Mouse (Mus musculus) large intestine, adult 2 months (tissue): ENCODE data around the gene Gm20388. TPM values are rescaled to one million over a fixed set of nuclear protein-coding genes. Genes with fewer than 3 reads are reported as not detected.

Experiments used
- DNase-seq: peaks from one replicate; pipeline ENCODE4 v3.0.0-alpha.2; 2012; ENCODE audit warnings: low read depth, low spot score
- WGBS: fragments of 180-500 bp; shearing (Covaris S2); methylation state at CpG from one replicate; pipeline ENCODE4 v1.1.7; 2018; 5-methylcytosine and 5-hydroxymethylcytosine counted together
- polyA plus RNA-seq: library from polyadenylated mRNA; depleted of rRNA; stranded (reverse); fragments of >200 nt; gene quantifications from 2 replicates; pipeline ENCODE4 v1.2.3, GENCODE M21; 2012

The Gm20388 gene
- polyA plus RNA-seq, 1 experiment = 31.5 TPM

DNA sequence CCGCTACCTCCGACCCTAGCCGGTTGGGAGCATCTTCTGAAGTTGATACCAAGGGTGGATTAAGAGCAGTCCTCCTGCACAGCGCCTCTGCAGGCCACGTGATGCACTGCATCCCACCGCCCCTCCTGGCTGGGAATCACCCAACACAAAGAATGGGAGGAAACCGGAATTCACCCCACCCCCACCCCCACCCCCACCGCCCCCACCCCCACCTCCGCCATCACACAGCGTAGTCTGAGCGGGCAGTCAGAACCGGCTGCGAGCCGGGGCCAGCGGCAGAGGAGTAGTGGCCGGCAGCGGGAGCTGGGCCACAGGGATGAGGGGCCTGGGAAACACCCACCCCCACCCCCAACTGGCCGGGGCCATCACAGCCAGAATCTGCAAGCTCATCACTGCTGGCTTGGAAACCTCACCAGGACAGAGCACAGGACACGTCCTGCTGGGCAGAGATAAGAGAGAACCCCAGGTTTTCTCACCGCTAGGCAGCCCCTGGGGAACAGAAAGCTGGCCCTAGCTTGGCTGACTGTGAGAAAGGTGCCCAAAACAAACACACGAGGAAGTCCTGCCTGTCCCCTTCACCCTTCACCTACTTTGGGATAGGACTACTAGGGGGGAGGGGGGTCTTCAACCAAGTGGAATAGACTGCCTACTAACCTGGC lies 1472.1 kb downstream of the Gm20388 start:
- WGBS = 10% methylated on average over 21 of the region's 21 CpGs
- DNase-seq = no peak

DNA sequence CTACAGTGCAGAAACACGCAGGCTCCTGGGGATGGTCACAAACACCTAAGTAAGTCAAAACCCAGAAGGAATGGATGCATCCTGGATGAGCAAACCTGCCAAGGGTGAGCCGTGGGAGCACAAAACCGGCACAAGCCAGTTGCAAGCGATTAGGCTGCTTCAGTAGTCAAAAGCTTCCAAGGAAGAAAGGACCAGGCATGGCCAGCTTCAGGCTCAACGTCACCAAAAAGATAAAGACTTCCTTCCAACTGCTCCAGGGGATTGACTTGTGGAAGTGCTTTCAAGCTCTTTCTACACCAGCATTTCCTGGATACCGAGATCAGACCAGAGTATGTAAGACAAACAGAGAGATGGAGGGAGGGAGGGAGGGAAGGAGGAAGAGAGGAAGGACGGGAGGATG lies 1474.9 kb downstream of the Gm20388 start:
- no peak for DNase-seq
- WGBS = 47% methylated on average over 7 of the region's 7 CpGs

DNA sequence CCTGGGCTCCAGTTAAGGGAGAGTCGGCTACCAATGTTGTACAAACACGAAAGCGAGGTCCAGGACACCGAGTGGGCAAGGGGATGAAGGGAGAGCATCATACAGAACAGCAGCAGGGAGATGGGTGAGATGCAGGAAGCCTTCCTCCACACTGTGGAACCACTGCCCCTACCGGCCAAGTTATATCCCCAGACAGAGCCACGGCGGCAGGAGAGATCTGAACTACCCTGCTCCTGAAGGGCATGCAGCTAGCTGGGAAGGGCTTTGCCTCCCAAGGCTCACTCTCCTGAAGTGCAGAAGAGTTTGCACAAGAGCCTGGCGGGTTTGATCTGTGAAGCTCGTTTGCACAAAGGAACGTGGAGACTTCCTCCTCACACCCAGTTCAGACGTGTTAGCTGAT lies 1480.0 kb downstream of the Gm20388 start:
- WGBS = 9% methylated on average over 11 of the region's 11 CpGs
- DNase-seq = no peak

DNA sequence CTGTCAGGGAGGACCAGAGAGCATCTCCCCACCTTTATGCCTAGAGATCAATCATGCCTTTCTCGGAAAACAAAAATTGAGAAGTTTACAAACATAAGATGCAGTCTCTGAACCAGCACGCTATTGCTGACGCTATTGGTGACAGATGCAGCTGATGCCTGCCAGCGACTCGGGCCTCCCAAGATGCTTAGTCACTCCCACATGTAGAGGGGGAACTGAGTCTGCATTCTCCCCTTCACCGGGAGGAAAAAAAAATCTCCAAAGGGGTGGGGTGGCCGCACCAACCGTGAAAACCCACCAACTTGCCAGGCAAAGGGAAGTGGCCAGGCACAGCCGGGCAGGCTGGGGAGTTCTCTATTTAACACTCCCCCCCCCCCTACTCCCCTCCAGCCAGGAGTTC lies 1480.6 kb downstream of the Gm20388 start:
- WGBS = 14% methylated on average over 9 of the region's 9 CpGs
- no peak for DNase-seq

DNA sequence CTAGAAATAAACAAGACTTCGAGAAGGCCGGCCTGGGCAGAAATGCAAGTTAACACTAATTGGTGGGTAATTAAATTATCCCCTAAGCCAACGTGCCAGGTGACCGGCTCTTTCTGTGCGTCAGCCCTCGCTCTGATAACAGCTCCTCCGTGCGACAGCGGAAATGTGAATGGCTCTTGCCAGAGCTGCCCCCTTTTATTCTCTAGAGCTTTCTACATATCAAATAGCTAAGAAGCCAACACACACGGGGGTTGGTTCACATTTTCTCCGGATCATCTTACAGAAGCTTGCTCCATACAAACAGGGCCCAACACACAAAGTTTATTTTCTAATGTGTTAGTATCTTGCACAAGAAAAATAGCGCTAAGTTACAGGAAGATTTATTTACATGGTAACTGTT lies 1481.1 kb downstream of the Gm20388 start:
- WGBS = 18% methylated on average over 12 of the region's 12 CpGs
- no peak for DNase-seq

DNA sequence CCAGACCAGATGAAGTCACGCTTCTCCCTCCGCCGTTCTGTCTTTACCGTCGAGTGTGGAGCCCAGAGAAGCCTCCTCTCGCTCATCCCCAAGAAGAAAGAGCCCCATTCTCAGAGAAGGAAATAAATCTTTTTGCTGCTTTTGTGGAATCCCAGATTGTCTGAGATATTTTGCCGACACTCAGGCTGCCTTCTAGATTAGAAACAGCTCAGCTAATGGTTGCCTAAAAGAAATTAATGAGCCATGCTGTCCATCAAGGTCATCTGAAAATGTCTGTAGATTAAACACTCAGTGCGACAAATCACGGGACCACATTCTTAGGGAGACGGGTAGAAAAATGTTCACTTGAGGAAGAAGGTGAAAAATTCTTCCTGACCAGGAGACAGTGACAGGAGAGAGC lies 1481.8 kb downstream of the Gm20388 start:
- DNase-seq = no peak
- WGBS = 31% methylated on average over 10 of the region's 10 CpGs

DNA sequence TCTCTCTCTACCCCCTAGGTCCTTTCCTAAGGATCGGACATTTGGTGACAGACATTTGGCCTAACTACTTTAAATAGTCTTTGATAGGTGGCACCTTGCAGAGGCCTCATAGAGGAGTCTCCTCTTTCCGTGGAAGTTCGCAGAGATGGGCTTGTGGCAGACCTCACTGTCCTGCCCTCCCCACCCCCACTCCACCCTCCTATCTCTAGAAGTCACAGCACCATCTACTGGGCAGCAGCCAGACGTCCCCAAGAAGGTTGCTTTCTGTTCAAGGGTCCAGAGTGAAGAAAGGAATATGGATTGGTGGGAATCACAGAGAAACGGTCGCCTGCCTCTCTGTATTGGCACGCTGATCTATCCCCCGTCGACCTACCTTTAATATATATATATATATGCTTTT lies 1482.5 kb downstream of the Gm20388 start:
- DNase-seq = no peak
- WGBS = 11% methylated on average over 9 of the region's 9 CpGs

DNA sequence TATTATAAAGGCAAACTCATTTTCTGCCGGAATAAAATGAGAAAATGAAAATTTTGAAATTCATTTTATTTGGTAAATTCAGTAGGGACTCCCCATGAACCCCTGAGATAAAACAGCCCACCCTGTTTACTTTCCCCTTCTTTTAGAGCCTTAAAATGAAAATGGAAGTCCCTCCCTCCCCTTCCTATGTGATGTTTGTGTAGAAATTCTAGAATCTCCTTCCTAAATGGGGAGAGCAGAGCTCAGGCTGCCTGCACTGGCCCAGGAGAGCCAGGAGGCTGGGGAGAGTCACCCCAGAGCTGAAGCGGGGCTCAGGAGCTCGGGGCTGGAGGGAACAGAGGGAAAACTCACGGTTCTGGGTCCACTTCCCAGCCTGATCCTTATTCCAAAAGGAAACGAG lies 1484.0 kb downstream of the Gm20388 start:
- DNase-seq = no peak
- WGBS = 53% methylated on average over 5 of the region's 5 CpGs

DNA sequence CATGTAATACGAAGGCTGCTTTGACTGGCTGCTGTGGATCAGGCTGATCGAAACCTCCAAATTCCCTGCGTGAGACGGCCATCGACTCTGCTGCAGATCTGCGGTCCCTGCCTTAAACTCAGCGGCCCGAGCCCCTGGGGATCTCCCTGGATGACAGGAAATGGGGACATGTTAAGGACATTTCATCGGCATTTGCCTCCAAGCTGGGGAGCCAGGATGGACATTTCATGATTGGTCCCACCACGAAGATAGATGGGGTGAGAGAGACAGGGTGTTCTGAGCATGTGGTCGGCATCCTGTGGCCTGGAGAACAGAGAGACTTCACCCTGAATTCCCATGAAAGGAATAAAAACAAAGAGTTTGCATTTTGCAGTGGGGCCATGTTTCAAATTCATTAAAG lies 1484.7 kb downstream of the Gm20388 start:
- DNase-seq = no peak
- WGBS = 69% methylated on average over 11 of the region's 11 CpGs

DNA sequence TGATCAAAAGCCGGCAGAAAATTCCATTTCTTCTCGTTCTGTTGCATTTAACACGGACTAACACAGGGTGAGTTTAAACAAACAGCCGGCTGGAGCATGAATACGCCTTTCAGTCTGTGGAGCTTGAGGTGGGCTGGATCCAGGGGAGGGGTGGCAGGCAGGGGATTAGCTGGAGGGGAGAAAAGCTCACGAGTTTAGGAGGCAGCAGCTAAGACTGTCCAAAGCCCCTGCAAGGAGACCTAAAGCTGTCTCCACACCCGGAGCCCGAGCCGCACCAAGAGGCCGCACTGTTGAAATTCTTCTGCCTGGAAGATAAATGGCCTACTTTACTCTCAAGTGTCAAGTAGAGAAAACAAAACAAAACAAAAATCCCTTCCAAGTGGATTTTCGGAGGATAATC lies 1485.5 kb downstream of the Gm20388 start:
- 38% methylated on average over 11 of the region's 11 CpGs for WGBS
- no peak for DNase-seq

DNA sequence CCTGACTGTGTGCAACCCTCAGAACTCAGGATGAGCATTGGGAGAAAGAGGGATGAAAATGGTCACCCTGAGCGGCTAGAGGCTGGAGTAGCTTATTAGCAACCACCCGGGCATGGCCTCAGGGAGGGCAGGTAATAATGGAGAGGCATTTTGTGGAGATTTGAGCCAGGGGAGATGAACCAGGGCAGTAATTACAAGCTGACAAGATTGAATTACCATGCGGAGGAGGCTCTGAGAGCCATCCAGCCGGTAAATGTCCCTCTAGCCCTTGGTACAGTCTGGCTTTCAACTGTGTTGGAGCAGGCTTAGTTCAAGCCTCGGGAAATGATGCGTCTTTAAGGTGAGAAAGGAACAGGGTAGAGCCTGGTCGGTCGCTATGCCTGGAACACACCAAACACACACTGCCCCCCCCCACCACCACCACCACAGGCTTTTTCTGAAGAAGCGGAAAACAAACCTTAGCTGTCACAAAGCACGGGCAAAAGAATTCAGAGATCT lies 1486.6 kb downstream of the Gm20388 start:
- DNase-seq = no peak
- 58% methylated on average over 10 of the region's 10 CpGs for WGBS

DNA sequence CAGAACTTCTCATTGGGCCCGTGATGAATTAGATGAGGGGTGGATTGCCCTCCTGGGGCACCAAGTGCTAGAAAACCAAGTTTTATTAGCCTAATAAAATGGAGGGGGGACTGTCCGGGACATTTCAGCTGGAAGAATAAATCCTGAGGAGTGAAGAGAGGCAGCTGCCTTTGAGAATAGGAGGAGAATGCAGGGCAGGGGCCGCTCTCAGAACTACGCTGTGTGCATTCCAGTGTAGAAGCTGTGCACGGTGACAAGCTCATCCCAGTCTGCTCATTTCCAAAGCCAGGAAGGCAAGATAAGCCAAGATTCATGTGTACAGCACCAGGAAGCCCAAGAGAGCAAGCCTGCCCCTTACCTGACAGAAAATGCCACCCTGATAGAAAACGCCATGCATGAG lies 1487.4 kb downstream of the Gm20388 start:
- DNase-seq = no peak

DNA sequence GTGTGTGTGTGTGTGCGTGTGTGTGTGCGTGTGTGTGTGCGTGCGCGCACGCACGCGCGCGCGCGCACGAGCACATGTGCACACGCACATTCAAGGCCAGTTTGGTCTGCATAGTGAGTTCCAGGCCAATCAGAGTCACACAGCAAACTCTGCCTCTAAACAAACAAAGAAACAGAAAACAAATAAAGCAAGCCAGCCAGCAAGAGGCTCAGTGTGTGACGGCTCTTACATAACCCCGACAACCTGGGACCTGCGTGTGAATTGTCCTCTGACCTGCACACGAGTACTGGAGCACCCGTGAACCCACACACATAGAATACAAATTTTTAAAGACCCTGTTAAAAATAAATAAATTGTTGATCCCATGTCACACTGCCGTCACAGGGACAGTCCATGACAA lies 1488.1 kb downstream of the Gm20388 start:
- DNase-seq = no peak
- 83% methylated on average over 20 of the region's 20 CpGs for WGBS

More for the DNA sequence above, 1487.4 kb downstream of the Gm20388 start:
- 40% methylated on average over 6 of the region's 6 CpGs for WGBS

DNA sequence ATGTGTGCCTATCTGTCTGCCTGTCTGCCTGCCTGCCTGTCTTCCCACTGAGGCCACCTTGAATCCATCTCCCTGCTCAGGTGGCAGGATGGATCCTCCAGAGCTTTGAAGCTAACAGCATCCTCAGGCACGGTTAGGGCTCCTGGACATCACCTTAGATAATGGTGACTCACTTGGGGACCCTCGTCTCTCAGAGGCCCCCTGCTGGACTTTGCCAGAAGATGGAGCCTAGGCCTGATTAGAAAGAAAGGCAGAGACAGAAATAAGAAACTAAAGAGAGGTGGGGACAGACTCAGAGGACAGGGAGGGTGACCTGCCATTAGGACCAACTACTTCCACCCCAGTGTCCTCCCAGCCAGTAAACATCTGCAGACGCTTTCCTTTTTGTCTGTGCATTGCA lies 1488.5 kb downstream of the Gm20388 start:
- DNase-seq = no peak
- 43% methylated on average over 3 of the region's 3 CpGs for WGBS

DNA sequence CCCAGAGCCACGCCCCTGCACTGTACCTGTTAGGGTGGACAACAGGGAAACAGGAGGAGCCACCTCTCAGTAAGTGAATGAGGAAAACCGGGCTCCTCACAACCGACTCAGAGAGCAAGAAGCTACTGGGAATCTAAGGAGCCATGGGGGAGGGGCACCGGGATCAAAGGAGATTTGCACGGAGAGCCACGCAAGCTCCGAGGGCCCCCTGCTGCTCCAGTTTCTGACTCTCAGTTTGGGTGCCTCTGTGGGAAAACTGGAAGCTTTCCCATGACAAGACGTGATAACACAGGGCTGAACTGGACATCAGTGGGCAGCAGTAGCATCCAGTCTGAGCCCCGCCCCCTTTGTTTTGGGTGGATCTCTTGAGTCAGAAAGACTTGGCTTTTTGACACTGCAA lies 1489.9 kb downstream of the Gm20388 start:
- 23% methylated on average over 9 of the region's 9 CpGs for WGBS
- DNase-seq = no peak

DNA sequence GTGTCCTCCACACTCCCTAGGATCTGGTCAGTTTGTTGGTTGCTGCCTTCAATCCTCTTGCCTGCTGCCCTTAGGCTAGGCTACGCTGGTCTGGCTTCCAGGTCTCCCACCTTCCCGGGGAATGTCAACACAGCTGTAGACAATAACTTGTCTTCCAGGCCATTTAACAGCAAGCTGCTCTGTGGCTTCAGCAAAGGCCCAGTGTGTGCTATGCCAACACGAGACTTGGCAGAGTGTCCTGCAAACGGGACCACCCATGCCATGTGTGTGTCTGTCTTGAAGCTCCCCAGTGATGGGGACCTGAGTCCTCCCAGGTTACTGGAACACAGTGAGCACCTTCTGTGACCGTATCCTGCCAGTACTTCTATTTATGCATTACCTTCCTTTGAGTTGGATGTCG lies 1493.2 kb downstream of the Gm20388 start:
- WGBS = 57% methylated on average over 6 of the region's 6 CpGs
- no peak for DNase-seq

DNA sequence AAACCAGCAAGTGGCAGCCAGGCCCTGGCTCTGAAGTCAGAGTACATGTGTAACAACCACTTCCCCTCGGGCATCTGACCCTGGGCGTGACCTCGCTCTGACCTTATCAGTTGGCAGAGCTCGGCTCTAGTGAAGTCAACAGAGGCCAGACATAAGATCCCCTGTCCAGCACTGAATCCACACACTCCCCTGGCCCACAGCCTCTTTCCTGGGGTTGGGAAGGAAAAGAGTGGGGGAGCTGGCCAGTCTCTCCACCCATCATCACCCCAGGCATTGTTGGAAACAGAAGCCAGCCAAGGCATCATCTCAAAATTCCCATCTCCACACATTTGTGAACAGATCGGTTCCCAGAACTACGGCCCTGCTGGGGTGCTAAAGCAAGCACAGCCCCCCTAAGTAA lies 1507.4 kb downstream of the Gm20388 start:
- WGBS = 54% methylated on average over 6 of the region's 6 CpGs

DNA sequence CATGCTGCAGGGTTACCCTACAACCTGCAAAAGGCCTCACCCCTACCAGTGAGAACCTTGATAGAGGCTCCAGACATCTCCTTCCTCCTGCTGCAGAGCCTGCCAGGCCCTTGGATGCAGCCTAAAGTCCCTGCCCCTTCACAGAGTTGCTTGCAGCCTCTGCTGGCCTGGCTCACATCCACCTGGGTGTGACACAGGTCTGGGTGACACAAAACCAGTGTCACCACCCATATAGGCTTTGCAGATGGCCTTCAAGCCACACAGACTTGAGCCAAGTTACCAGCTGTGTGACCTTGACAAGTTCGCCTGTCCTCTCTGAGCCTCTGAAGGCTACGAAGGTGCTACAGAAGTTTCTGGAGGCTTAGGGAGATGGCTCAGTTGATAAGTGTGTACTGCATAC lies 1508.9 kb downstream of the Gm20388 start:
- DNase-seq = no peak
- WGBS = 65% methylated on average over 2 of the region's 2 CpGs

More for the DNA sequence above, 1507.4 kb downstream of the Gm20388 start:
- DNase-seq = no peak

DNA sequence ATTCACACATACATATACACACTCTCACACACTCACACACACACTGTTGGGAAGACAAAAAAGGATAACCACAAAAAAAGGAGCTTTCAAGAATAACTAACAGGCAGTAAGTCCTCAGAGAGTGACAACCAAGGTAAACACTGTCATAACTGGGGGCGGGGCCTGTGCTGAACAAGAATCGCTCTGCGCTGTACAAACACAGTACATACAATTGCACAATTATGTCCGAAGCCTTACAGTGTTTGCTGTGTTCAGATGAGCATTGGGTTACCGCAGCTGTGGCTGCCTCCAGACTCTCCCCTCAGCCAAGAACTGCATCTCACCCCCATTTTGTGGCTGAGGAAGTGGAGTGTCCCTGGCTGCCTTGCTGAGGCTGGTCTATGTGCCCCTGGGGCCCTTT lies 1510.4 kb downstream of the Gm20388 start:
- DNase-seq = no peak
- 23% methylated on average over 5 of the region's 5 CpGs for WGBS

DNA sequence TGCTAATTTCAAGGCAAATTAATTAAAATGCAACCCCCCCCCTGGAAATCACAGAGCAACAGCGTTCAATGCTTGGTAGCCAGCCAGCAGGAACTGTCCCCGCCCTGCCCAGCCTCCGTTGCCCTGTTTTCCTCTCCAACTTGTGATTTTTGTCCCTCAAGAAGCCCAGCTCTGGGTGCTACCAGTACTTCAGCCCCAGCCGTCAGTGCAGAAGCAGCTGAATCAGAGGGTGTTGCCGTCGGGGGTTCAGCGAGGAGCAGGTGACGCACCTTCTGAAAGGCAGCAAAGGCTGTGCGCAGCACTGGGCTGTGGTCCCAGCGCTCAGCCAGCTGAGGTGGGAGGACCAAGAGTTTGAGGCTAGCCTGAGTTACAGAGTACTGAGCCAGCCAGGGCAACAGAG lies 1513.4 kb downstream of the Gm20388 start:
- no peak for DNase-seq
- WGBS = 83% methylated on average over 10 of the region's 10 CpGs

DNA sequence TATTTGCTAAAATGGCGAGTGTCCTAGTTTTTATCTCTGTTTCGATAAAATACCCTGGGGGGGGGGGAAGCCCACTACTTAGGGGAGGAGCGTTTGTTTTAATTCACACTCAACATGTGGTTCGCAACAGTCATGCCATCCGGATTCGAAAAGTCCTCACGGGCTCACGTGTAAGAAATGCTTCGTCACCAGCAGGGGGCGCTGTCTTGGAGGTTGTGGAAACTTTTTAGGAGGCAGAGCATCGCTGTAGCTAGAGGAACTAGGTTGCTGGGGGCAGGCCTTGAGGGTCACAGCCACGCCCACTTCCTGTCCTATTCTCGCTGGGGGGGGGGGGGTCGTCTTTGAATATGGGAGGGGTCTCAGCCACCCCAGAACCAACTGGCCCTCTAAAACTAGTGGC lies 1514.0 kb downstream of the Gm20388 start:
- WGBS = 86% methylated on average over 14 of the region's 14 CpGs
- DNase-seq = no peak

DNA sequence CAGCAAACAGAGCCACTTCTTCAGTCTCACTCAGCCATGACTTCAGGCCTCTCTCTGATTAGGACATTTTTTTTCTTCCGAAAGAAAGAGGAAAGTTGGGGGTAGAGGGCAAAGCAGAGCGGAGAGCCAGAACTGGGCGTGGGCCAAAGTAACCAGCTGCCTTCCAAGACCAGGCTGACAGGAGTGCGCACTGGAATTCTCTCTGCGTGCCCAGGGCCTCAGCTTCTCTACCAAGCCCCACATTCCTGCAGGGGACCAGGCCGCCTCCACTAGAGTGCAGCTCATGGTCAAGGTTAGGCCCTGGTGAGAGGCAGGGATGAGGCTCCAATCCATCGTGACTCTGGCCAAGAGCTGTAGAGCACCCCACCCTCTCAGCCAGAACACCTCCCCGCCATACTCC lies 1520.9 kb downstream of the Gm20388 start:
- DNase-seq = no peak
- WGBS = 41% methylated on average over 8 of the region's 8 CpGs
